Mouse (Mus musculus): ENCODE measurements at regions not wholly inside any gene's neighbourhood (a gene's known extent, or its start where the extent isn't known, plus 50 kb on each side); places are given as distances from the start of the nearest gene placed in this dataset.

GRCm38 (mm10) chr12:74657036-74657648, 340.9 kb upstream of the Gm11042 start:
- Histone ChIP-seq H3K4me2 (replicated peaks; ENCODE audit: low read depth) (no peak overlapping the region), H3K9me3 (ENCODE audit: control insufficient read depth) (no peaks in the 10 kb centered on the region), H3K36me3 (ENCODE audit: control insufficient read depth, insufficient read depth) (no peaks in the 10 kb centered on the region), H3K4me1 (replicated peaks; ENCODE audit: control insufficient read depth, insufficient read depth, low read length) (no peaks in the 10 kb centered on the region), H3K4me3 (ENCODE audit: low read depth, low read length) (no peak overlapping the region), H3K27me3 (replicated peaks; ENCODE audit: control insufficient read depth, insufficient read depth, low read length) (no peaks in the 10 kb centered on the region), H3K9ac (ENCODE audit: low read depth, low read length) (no peak overlapping the region), H3K27ac (ENCODE audit: low read depth, low read length) (no peak overlapping the region)
- ATAC-seq, result no peak
- TF ChIP-seq CTCF (IDR thresholded peaks at IDR 0.05; ENCODE audit: low read depth), result no peak
- WGBS, result 58% methylated on average over 2 of the region's 2 CpGs

GRCm38 (mm10) chr12:74651256-74651655, 335.1 kb upstream of the Gm11042 start:
- no peak for ATAC-seq
- H3K27me3 ChIP-seq (replicated peaks; ENCODE audit: control insufficient read depth, insufficient read depth, low read length), result no peaks in the 10 kb centered on the region
- no peak overlapping the region for H3K9ac ChIP-seq (ENCODE audit: low read depth, low read length)
- no peak overlapping the region for H3K27ac ChIP-seq (ENCODE audit: low read depth, low read length)
- no peaks in the 10 kb centered on the region for H3K36me3 ChIP-seq (ENCODE audit: control insufficient read depth, insufficient read depth)
- no peak overlapping the region for H3K4me3 ChIP-seq (ENCODE audit: low read depth, low read length)
- no peaks in the 10 kb centered on the region for H3K9me3 ChIP-seq (ENCODE audit: control insufficient read depth)
- no peak overlapping the region for H3K4me2 ChIP-seq (replicated peaks; ENCODE audit: low read depth)
- no peak for TF ChIP-seq CTCF (IDR thresholded peaks at IDR 0.05; ENCODE audit: low read depth)
- 62% methylated on average over 1 of the region's 1 CpGs for WGBS
- H3K4me1 ChIP-seq (replicated peaks; ENCODE audit: control insufficient read depth, insufficient read depth, low read length), result no peaks in the 10 kb centered on the region

- no peak overlapping the region for H3K4me2 ChIP-seq (replicated peaks; ENCODE audit: low read depth)
- no peak overlapping the region for H3K9ac ChIP-seq (ENCODE audit: low read depth, low read length)
- no peak overlapping the region for H3K27ac ChIP-seq (ENCODE audit: low read depth, low read length)
- H3K9me3 ChIP-seq (ENCODE audit: control insufficient read depth), result no peaks in the 10 kb centered on the region
- no peak for ATAC-seq
- TF ChIP-seq CTCF (IDR thresholded peaks at IDR 0.05; ENCODE audit: low read depth), result no peak
- H3K4me1 ChIP-seq (replicated peaks; ENCODE audit: control insufficient read depth, insufficient read depth, low read length), result no peaks in the 10 kb centered on the region
- 77% methylated on average over 2 of the region's 2 CpGs for WGBS
- no peaks in the 10 kb centered on the region for H3K27me3 ChIP-seq (replicated peaks; ENCODE audit: control insufficient read depth, insufficient read depth, low read length)
- H3K36me3 ChIP-seq (ENCODE audit: control insufficient read depth, insufficient read depth), result no peaks in the 10 kb centered on the region
- no peak overlapping the region for H3K4me3 ChIP-seq (ENCODE audit: low read depth, low read length)
These were observed 316.6 kb upstream of the Gm11042 start for GRCm38 (mm10) chr12:74632827-74633226.

GRCm38 (mm10) chr12:74595208-74595607, 279.0 kb upstream of the Gm11042 start:
- Histone ChIP-seq H3K4me3 (ENCODE audit: low read depth, low read length) (no peak overlapping the region), H3K4me2 (replicated peaks; ENCODE audit: low read depth) (no peak overlapping the region), H3K27ac (ENCODE audit: low read depth, low read length) (no peak overlapping the region), H3K9ac (ENCODE audit: low read depth, low read length) (no peak overlapping the region), H3K4me1 (replicated peaks; ENCODE audit: control insufficient read depth, insufficient read depth, low read length) (no peaks in the 10 kb centered on the region), H3K27me3 (replicated peaks; ENCODE audit: control insufficient read depth, insufficient read depth, low read length) (no peaks in the 10 kb centered on the region), H3K9me3 (ENCODE audit: control insufficient read depth) (no peaks in the 10 kb centered on the region), H3K36me3 (ENCODE audit: control insufficient read depth, insufficient read depth) (no peaks in the 10 kb centered on the region)
- WGBS, result 71% methylated on average over 2 of the region's 2 CpGs
- no peak for TF ChIP-seq CTCF (IDR thresholded peaks at IDR 0.05; ENCODE audit: low read depth)
- ATAC-seq, result no peak

GRCm38 (mm10) chr12:74554599-74554998, 238.4 kb upstream of the Gm11042 start:
- Histone ChIP-seq H3K27me3 (replicated peaks; ENCODE audit: control insufficient read depth, insufficient read depth, low read length) (no peaks in the 10 kb centered on the region), H3K4me2 (replicated peaks; ENCODE audit: low read depth) (no peak overlapping the region), H3K9me3 (ENCODE audit: control insufficient read depth) (no peaks in the 10 kb centered on the region), H3K4me3 (ENCODE audit: low read depth, low read length) (no peak overlapping the region), H3K4me1 (replicated peaks; ENCODE audit: control insufficient read depth, insufficient read depth, low read length) (no peaks in the 10 kb centered on the region), H3K27ac (ENCODE audit: low read depth, low read length) (no peak overlapping the region), H3K36me3 (ENCODE audit: control insufficient read depth, insufficient read depth) (no peaks in the 10 kb centered on the region), H3K9ac (ENCODE audit: low read depth, low read length) (no peak overlapping the region)
- ATAC-seq, result no peak
- TF ChIP-seq CTCF (IDR thresholded peaks at IDR 0.05; ENCODE audit: low read depth), result no peak
- 73% methylated on average over 2 of the region's 2 CpGs for WGBS

- TF ChIP-seq CTCF (IDR thresholded peaks at IDR 0.05; ENCODE audit: low read depth), result no peak
- no peaks in the 10 kb centered on the region for H3K36me3 ChIP-seq (ENCODE audit: control insufficient read depth, insufficient read depth)
- no peak overlapping the region for H3K9ac ChIP-seq (ENCODE audit: low read depth, low read length)
- H3K4me3 ChIP-seq (ENCODE audit: low read depth, low read length), result no peak overlapping the region
- peak; percentile 65 for ATAC-seq
- no peaks in the 10 kb centered on the region for H3K9me3 ChIP-seq (ENCODE audit: control insufficient read depth)
- no peaks in the 10 kb centered on the region for H3K4me1 ChIP-seq (replicated peaks; ENCODE audit: control insufficient read depth, insufficient read depth, low read length)
- no peak overlapping the region for H3K27ac ChIP-seq (ENCODE audit: low read depth, low read length)
- H3K4me2 ChIP-seq (replicated peaks; ENCODE audit: low read depth), result no peak overlapping the region
- WGBS, result 51% methylated on average over 2 of the region's 2 CpGs
- no peaks in the 10 kb centered on the region for H3K27me3 ChIP-seq (replicated peaks; ENCODE audit: control insufficient read depth, insufficient read depth, low read length)
These were observed 228.0 kb upstream of the Gm11042 start for GRCm38 (mm10) chr12:74544172-74544571.

GRCm38 (mm10) chr12:74534882-74535281, 218.7 kb upstream of the Gm11042 start:
- WGBS, result 82% methylated on average over 2 of the region's 2 CpGs
- Histone ChIP-seq H3K4me3 (ENCODE audit: low read depth, low read length) (no peak overlapping the region), H3K9me3 (ENCODE audit: control insufficient read depth) (no peaks in the 10 kb centered on the region), H3K27me3 (replicated peaks; ENCODE audit: control insufficient read depth, insufficient read depth, low read length) (no peaks in the 10 kb centered on the region), H3K4me1 (replicated peaks; ENCODE audit: control insufficient read depth, insufficient read depth, low read length) (no peaks in the 10 kb centered on the region), H3K9ac (ENCODE audit: low read depth, low read length) (no peak overlapping the region), H3K4me2 (replicated peaks; ENCODE audit: low read depth) (no peak overlapping the region), H3K27ac (ENCODE audit: low read depth, low read length) (no peak overlapping the region), H3K36me3 (ENCODE audit: control insufficient read depth, insufficient read depth) (no peaks in the 10 kb centered on the region)
- no peak for ATAC-seq
- no peak for TF ChIP-seq CTCF (IDR thresholded peaks at IDR 0.05; ENCODE audit: low read depth)

Data from intestine, postnatal 0 days (tissue).